In genomic region chr12:12580763-12581178, GRCm38 (mm10) we compare ENCODE assay signal across 9 mouse cellular contexts.
DNase-seq lines count a peak whose midpoint lies in the region; ATAC-seq lines count a peak whose summit lies in the region.
"Had no signal": no experiment of that assay in that cellular context is flagged by ENCODE, and none has a peak within 500 bp of the region (broad histone marks: within the 10 kb centered on the region; RNA-seq: fewer than 3 reads in every experiment).

No protein-coding gene starts in this region.

- H3K27ac ChIP-seq in kidney, embryonic 15.5 days = no peak overlapping the region
- H3K27ac ChIP-seq in heart, embryonic 13.5 days (replicated peaks) = peak overlapping the region; percentile 55
- H3K27ac ChIP-seq: limb, embryonic 15.5 days had no signal

- no peaks in the 10 kb centered on the region for H3K9me3 ChIP-seq in kidney, embryonic 15.5 days (replicated peaks)
- H3K9me3 ChIP-seq in heart, embryonic 13.5 days = no peaks in the 10 kb centered on the region
- no peaks in the 10 kb centered on the region for H3K9me3 ChIP-seq in megakaryocyte, embryonic 14.5 days
- H3K9me3 ChIP-seq: limb, embryonic 15.5 days had no signal

- H3K4me2 ChIP-seq in kidney, embryonic 15.5 days = peak overlapping the region; percentile 4; the same call in 1 of the 2 replicates
- peak overlapping the region; percentile 47 for H3K4me2 ChIP-seq in heart, embryonic 13.5 days

- H3K9ac ChIP-seq in kidney, embryonic 15.5 days = no peak overlapping the region
- H3K9ac ChIP-seq in heart, embryonic 13.5 days = peak overlapping the region; percentile 41; the same call in 1 of the 2 replicates
- H3K9ac ChIP-seq: limb, embryonic 15.5 days had no signal

- H3K4me1 ChIP-seq in kidney, embryonic 15.5 days = peaks cover 20% of the 10 kb centered on the region
- H3K4me1 ChIP-seq in heart, embryonic 13.5 days = peaks cover 29% of the 10 kb centered on the region
- H3K4me1 ChIP-seq in megakaryocyte, embryonic 14.5 days = peaks cover 92% of the 10 kb centered on the region

- H3K27me3 ChIP-seq in kidney, embryonic 15.5 days = no peaks in the 10 kb centered on the region
- H3K27me3 ChIP-seq in heart, embryonic 13.5 days (replicated peaks) = no peaks in the 10 kb centered on the region
- no peaks in the 10 kb centered on the region for H3K27me3 ChIP-seq in megakaryocyte, embryonic 14.5 days (replicated peaks)
- H3K27me3 ChIP-seq: limb, embryonic 15.5 days had no signal

- H3K36me3 ChIP-seq in kidney, embryonic 15.5 days = no peaks in the 10 kb centered on the region
- no peaks in the 10 kb centered on the region for H3K36me3 ChIP-seq in heart, embryonic 13.5 days
- H3K36me3 ChIP-seq in megakaryocyte, embryonic 14.5 days (replicated peaks; ENCODE audit: low read length) = no peaks in the 10 kb centered on the region
- H3K36me3 ChIP-seq: limb, embryonic 15.5 days had no signal

- WGBS in kidney, embryonic 15.5 days = 11% methylated on average over 8 of the region's 8 CpGs
- WGBS in heart, embryonic 13.5 days = 18% methylated on average over 8 of the region's 8 CpGs

- ATAC-seq in kidney, embryonic 15.5 days (replicated peaks; ENCODE audit: low FRiP score) = 0 out of 2 replicates have a peak, but pooled peaks have one; percentile 9
- no peak; the same call in 1 of the 2 replicates for ATAC-seq in heart, embryonic 13.5 days (ENCODE audit: extremely low read depth, insufficient number of reproducible peaks, low FRiP score, low TSS enrichment)
- ATAC-seq in erythroblast, adult 5-6 weeks (replicated peaks; ENCODE audit: low FRiP score, poor library complexity, severe bottlenecking) = no peak

- DNase-seq in kidney, adult 8-10 months = no peak
- peak; percentile 71 to 76 for DNase-seq in spleen, postnatal 4 days (ENCODE audit: low spot score in 2 of 2)
- DNase-seq in right cerebral cortex, postnatal 25 days = no peak
- no peak for DNase-seq in urinary bladder, adult 2 months (ENCODE audit: low spot score)

- no peak overlapping the region for H3K4me3 ChIP-seq in kidney, embryonic 15.5 days (replicated peaks)
- no peak overlapping the region for H3K4me3 ChIP-seq in heart, embryonic 13.5 days
- H3K4me3 ChIP-seq in megakaryocyte, embryonic 14.5 days (replicated peaks) = peak overlapping the region; percentile 38
- H3K4me3 ChIP-seq: limb, embryonic 15.5 days had no signal

Comparison
In these comparisons a context has a peak if more than half of its experiments do, and no peak if none do; other contexts are left out.
1. DNase-seq: peak in spleen, postnatal 4 days (2 of 2); none in kidney, adult 8-10 months (0 of 2), right cerebral cortex, postnatal 25 days (single experiment) and urinary bladder, adult 2 months (single experiment).